Mouse (Mus musculus): Measurements from ENCODE around the gene Atp1b2. TPM values are rescaled to one million over a fixed set of nuclear protein-coding genes. Genes with fewer than 3 reads are reported as not detected.

The Atp1b2 gene
- 1 to 10 TPM; 1.3 to 3.2 TPM for total RNA-seq (2023)

GRCm38 (mm10) chr11:69605726-69606490 lies at the start of gene Atp1b2:
TSS of gene Atp1b2 (minus strand) at chr11:69605942.

GRCm38 (mm10) chr11:69632284-69633089 lies 26.7 kb upstream of the Atp1b2 start, which contains the start of gene Fxr2:
TSS of gene Fxr2 (plus strand) at chr11:69632990.

GRCm38 (mm10) chr11:69621571-69622268 lies 16.0 kb upstream of the Atp1b2 start, which contains the start of gene Sat2:
TSS of gene Sat2 (plus strand) at chr11:69622024.

GRCm38 (mm10) chr11:69617805-69618204 lies 12.1 kb upstream of the Atp1b2 start, which contains the start of gene Shbg:
TSS of gene Shbg (minus strand) at chr11:69617905.

GRCm38 (mm10) chr11:69580091-69580514 lies 25.6 kb downstream of the Atp1b2 start, which contains the start of the genes Wrap53 and Trp53:
TSS of gene Wrap53 (minus strand) at chr11:69580255.
TSS of gene Trp53 (plus strand) at chr11:69580359.

GRCm38 (mm10) chr11:69559851-69560765 lies 45.6 kb downstream of the Atp1b2 start, which contains the start of gene Efnb3:
TSS of gene Efnb3 (minus strand) at chr11:69560205.

Other genes starting within 250 kb of the Atp1b2 start
- 100 to 1,000 TPM; 777 to 802 TPM for gene Chd3, start 236.5 kb downstream of the Atp1b2 start, total RNA-seq (2023)
- 10 to 100 TPM; 33.0 to 46.3 TPM for gene Naa38, start 210.5 kb downstream of the Atp1b2 start, total RNA-seq (2023)
- 10 to 100 TPM; 24.6 to 31.6 TPM for gene Cyb5d1, start 210.3 kb downstream of the Atp1b2 start, total RNA-seq (2023)
- gene Tmem88, start 207.7 kb downstream of the Atp1b2 start, total RNA-seq (2023) = 1 to 10 TPM; 7.2 to 8.1 TPM
- gene Kdm6b, start 192.3 kb downstream of the Atp1b2 start, total RNA-seq (2023) = 100 to 1,000 TPM; 135 to 162 TPM
- under 1 TPM; 0.03 TPM for gene Dnah2, start 56.8 kb downstream of the Atp1b2 start, total RNA-seq (2023)
- 1 to 10 TPM in 1 of 2 experiments, under 1 TPM in 1; 0.86 to 1.5 TPM for gene Efnb3, start 45.7 kb downstream of the Atp1b2 start, total RNA-seq (2023)
- gene Wrap53, start 25.7 kb downstream of the Atp1b2 start, total RNA-seq (2023) = 10 to 100 TPM; 16.2 TPM
- 100 to 1,000 TPM; 146 to 161 TPM for gene Trp53, start 25.6 kb downstream of the Atp1b2 start, total RNA-seq (2023)
- not detected for gene Shbg, start 12.0 kb upstream of the Atp1b2 start, total RNA-seq (2023)
- gene Sat2, start 16.1 kb upstream of the Atp1b2 start, total RNA-seq (2023) = not detected
- 10 to 100 TPM; 77.7 to 93.7 TPM for gene Fxr2, start 27.0 kb upstream of the Atp1b2 start, total RNA-seq (2023)
- gene Sox15, start 49.4 kb upstream of the Atp1b2 start, total RNA-seq (2023) = under 1 TPM; 0.71 to 0.90 TPM
- gene Mpdu1, start 56.7 kb upstream of the Atp1b2 start, total RNA-seq (2023) = 10 to 100 TPM; 69.8 to 73.0 TPM
- gene Cd68, start 60.2 kb upstream of the Atp1b2 start, total RNA-seq (2023) = 10 to 100 TPM; 13.1 to 17.2 TPM
- 100 to 1,000 TPM; 875 to 923 TPM for gene Eif4a1, start 66.5 kb upstream of the Atp1b2 start, total RNA-seq (2023)
- 100 to 1,000 TPM in 1 of 2 experiments, 10 to 100 TPM in 1; 99.8 to 112 TPM for gene Senp3, start 76.1 kb upstream of the Atp1b2 start, total RNA-seq (2023)
- not detected for gene Tnfsf13, start 79.8 kb upstream of the Atp1b2 start, total RNA-seq (2023)
- 1 to 10 TPM in 1 of 2 experiments, under 1 TPM in 1; 0.47 to 1.3 TPM for gene Tnfsf12, start 89.9 kb upstream of the Atp1b2 start, total RNA-seq (2023)
- under 1 TPM in 1 of 2 experiments, not detected in 1; 0.36 TPM for gene Tnfsfm13, start 90.2 kb upstream of the Atp1b2 start, total RNA-seq (2023)
- 100 to 1,000 TPM; 156 to 172 TPM for gene Polr2a, start 152.7 kb upstream of the Atp1b2 start, total RNA-seq (2023)
- gene Slc35g3, start 156.0 kb upstream of the Atp1b2 start, total RNA-seq (2023) = not detected
- 10 to 100 TPM; 46.9 to 48.0 TPM for gene Zbtb4, start 160.0 kb upstream of the Atp1b2 start, total RNA-seq (2023)
- 1 to 10 TPM; 3.7 to 4.6 TPM for gene Chrnb1, start 190.0 kb upstream of the Atp1b2 start, total RNA-seq (2023)
- gene Fgf11, start 195.9 kb upstream of the Atp1b2 start, total RNA-seq (2023) = not detected
- gene Tmem102, start 199.7 kb upstream of the Atp1b2 start, total RNA-seq (2023) = not detected
- not detected for gene Gm39566, start 209.4 kb upstream of the Atp1b2 start, total RNA-seq (2023)
- not detected for gene Spem2, start 212.5 kb upstream of the Atp1b2 start, total RNA-seq (2023)
- not detected for gene Spem1, start 216.2 kb upstream of the Atp1b2 start, total RNA-seq (2023)
- 1 to 10 TPM in 1 of 2 experiments, under 1 TPM in 1; 0.95 to 1.3 TPM for gene Nlgn2, start 231.8 kb upstream of the Atp1b2 start, total RNA-seq (2023)
- 10 to 100 TPM; 18.6 to 19.6 TPM for gene Tmem256, start 232.6 kb upstream of the Atp1b2 start, total RNA-seq (2023)
- gene Plscr3, start 240.4 kb upstream of the Atp1b2 start, total RNA-seq (2023) = 10 to 100 TPM; 13.7 to 17.8 TPM